Mouse (Mus musculus): ENCODE measurements around the gene Pygb. TPM values are rescaled to one million over a fixed set of nuclear protein-coding genes. Genes with fewer than 3 reads are reported as not detected.

The Pygb gene
- polyA plus RNA-seq, 1 experiment from 2014 or later, result 92.4 TPM

DNA sequence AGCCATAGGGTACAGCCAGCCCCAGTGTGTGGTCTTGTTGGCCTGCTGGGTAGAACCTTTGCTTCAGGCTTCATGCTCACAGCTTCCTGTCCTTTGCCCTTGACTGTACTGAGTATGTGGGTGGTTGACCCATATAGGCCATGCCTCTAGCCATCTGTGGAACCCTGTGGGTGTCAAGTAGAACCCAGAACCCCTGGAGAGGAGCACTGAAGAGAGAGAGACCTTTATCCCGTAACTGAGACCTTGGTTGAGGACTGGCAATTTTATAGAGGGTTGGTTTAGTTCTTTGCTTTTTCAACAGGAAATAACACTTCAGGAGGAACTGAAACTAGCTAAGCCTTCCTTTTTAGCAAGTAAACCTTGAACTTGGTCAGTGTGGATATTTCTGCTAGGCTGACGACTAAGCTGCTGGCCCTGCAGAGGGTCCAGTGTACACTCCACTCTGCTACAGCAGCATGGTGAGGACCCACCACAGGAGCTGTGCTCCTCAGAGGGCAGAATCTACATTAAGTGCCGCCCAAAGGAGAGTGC is 44.4 kb downstream of the Pygb start:
- H3K4me1 ChIP-seq (replicated peaks; ENCODE audit: control insufficient read depth, insufficient read depth, low read length), result no peaks in the 10 kb centered on the region
- ATAC-seq (ENCODE audit: low read depth), result no peak
- H3K27me3 ChIP-seq (ENCODE audit: control insufficient read depth, insufficient read depth, low read depth, low read length), result no peaks in the 10 kb centered on the region
- peaks cover 43% of the 10 kb centered on the region for H3K36me3 ChIP-seq (ENCODE audit: control insufficient read depth, insufficient read depth, low read length)
- H3K27ac ChIP-seq (ENCODE audit: low read length), result no peak overlapping the region
- no peak overlapping the region for H3K4me3 ChIP-seq (ENCODE audit: low read length)
- H3K4me2 ChIP-seq (ENCODE audit: low read depth, low read length), result no peak overlapping the region
- no peak overlapping the region for H3K9ac ChIP-seq (ENCODE audit: low read length)
- H3K9me3 ChIP-seq (ENCODE audit: control insufficient read depth, low read length), result no peaks in the 10 kb centered on the region
- WGBS, result 75% methylated on average over 3 of the region's 3 CpGs

DNA sequence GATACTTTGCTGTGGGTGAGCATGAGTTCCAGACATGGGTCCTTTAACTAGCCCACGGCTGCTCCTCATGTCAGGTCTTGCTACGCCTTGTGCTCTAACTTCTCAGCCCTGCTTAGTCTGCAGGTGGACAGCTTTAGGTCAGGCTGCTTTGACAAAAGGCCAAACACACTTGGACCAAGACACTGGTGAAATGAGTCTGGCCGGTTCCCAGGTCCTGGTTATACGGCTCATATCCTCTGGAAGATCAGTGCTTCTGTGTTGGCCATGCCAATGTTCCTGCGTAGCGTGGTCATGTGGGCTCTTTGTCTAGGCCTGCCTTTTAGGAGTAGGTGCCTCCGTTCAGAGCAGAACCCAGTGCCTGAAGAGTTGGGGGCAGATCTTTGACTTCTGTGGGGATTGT is 45.5 kb downstream of the Pygb start:
- H3K27ac ChIP-seq (ENCODE audit: low read length), result no peak overlapping the region
- H3K4me1 ChIP-seq (replicated peaks; ENCODE audit: control insufficient read depth, insufficient read depth, low read length), result no peaks in the 10 kb centered on the region
- WGBS, result 90% methylated on average over 7 of the region's 7 CpGs
- no peak overlapping the region for H3K4me3 ChIP-seq (ENCODE audit: low read length)
- ATAC-seq (ENCODE audit: low read depth), result no peak
- H3K9ac ChIP-seq (ENCODE audit: low read length), result no peak overlapping the region
- no peaks in the 10 kb centered on the region for H3K9me3 ChIP-seq (ENCODE audit: control insufficient read depth, low read length)
- H3K36me3 ChIP-seq (ENCODE audit: control insufficient read depth, insufficient read depth, low read length), result peaks cover 36% of the 10 kb centered on the region
- H3K4me2 ChIP-seq (ENCODE audit: low read depth, low read length), result no peak overlapping the region
- no peaks in the 10 kb centered on the region for H3K27me3 ChIP-seq (ENCODE audit: control insufficient read depth, insufficient read depth, low read depth, low read length)

DNA sequence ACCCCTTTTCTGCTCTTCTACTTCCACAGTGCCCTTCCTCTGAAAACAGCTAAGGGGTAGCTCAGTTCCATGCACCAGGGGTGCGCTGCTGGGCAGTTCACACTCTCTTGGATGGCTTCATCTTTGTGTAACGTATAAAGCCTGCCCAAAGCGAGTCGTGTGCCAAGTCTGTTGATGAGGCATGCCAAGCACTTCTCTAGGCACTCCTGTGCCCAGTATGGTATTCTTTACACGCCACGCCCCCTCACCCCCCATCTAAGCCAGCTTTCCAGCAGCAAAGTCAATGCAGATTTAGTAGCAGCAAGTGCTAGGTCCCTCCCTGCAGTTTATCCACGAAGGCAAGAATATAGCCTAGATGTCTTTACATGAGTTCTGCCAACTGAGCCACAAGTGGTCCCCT is 48.1 kb downstream of the Pygb start:
- H3K9me3 ChIP-seq (ENCODE audit: control insufficient read depth, low read length), result no peaks in the 10 kb centered on the region
- no peak overlapping the region for H3K27ac ChIP-seq (ENCODE audit: low read length)
- no peaks in the 10 kb centered on the region for H3K4me1 ChIP-seq (replicated peaks; ENCODE audit: control insufficient read depth, insufficient read depth, low read length)
- peaks cover 24% of the 10 kb centered on the region for H3K36me3 ChIP-seq (ENCODE audit: control insufficient read depth, insufficient read depth, low read length)
- no peak for ATAC-seq (ENCODE audit: low read depth)
- H3K4me3 ChIP-seq (ENCODE audit: low read length), result no peak overlapping the region
- no peaks in the 10 kb centered on the region for H3K27me3 ChIP-seq (ENCODE audit: control insufficient read depth, insufficient read depth, low read depth, low read length)
- WGBS, result 80% methylated on average over 7 of the region's 7 CpGs
- H3K9ac ChIP-seq (ENCODE audit: low read length), result no peak overlapping the region
- no peak overlapping the region for H3K4me2 ChIP-seq (ENCODE audit: low read depth, low read length)

DNA sequence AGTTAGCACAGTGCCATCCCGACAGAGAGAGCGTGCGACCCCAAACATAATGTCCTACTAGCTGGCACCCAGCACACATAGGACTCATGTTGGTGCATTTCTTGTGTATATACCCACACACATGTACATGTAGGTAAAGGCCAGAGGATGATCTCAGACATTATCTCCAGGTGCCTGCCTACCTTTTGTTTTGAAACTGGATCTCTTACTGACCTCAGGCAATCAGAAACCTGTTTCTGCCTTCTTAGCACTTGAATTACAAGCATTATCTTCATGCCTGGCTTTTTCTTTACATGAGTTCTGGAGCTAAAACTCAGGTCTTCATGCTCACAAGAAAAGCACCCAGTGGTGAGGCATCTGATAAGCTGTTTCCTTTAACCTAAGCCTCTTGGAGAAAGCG is 49.4 kb downstream of the Pygb start:
- H3K27me3 ChIP-seq (ENCODE audit: control insufficient read depth, insufficient read depth, low read depth, low read length), result no peaks in the 10 kb centered on the region
- H3K27ac ChIP-seq (ENCODE audit: low read length), result no peak overlapping the region
- 94% methylated on average over 4 of the region's 4 CpGs for WGBS
- H3K4me3 ChIP-seq (ENCODE audit: low read length), result no peak overlapping the region
- H3K36me3 ChIP-seq (ENCODE audit: control insufficient read depth, insufficient read depth, low read length), result peaks cover 15% of the 10 kb centered on the region
- H3K4me2 ChIP-seq (ENCODE audit: low read depth, low read length), result no peak overlapping the region
- no peaks in the 10 kb centered on the region for H3K4me1 ChIP-seq (replicated peaks; ENCODE audit: control insufficient read depth, insufficient read depth, low read length)
- no peak for ATAC-seq (ENCODE audit: low read depth)
- H3K9ac ChIP-seq (ENCODE audit: low read length), result no peak overlapping the region
- no peaks in the 10 kb centered on the region for H3K9me3 ChIP-seq (ENCODE audit: control insufficient read depth, low read length)

DNA sequence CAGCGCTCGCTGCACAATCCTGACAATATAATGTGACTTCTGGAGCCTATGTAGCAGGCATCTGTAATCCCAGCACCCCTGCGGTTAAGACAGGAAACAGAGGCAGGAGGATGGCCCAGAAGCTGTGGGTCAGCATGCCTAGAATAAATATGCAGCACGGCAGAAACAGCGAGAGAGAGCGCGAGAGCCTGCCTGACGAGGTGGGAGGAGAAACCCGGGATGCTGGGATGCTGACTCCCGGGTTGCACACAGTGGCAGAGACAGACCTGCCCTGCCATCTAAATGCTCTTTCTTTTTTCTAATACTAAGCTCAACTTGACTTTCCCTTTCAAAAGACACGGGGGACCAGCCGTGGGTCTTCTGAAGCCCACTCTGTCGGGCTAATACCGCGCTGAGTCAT is 50.4 kb downstream of the Pygb start:
- Histone ChIP-seq H3K4me1 (replicated peaks; ENCODE audit: control insufficient read depth, insufficient read depth, low read length) (no peaks in the 10 kb centered on the region), H3K9me3 (ENCODE audit: control insufficient read depth, low read length) (no peaks in the 10 kb centered on the region), H3K4me3 (ENCODE audit: low read length) (no peak overlapping the region), H3K27ac (ENCODE audit: low read length) (no peak overlapping the region), H3K27me3 (ENCODE audit: control insufficient read depth, insufficient read depth, low read depth, low read length) (no peaks in the 10 kb centered on the region), H3K9ac (ENCODE audit: low read length) (no peak overlapping the region), H3K4me2 (ENCODE audit: low read depth, low read length) (no peak overlapping the region), H3K36me3 (ENCODE audit: control insufficient read depth, insufficient read depth, low read length) (peaks cover 6% of the 10 kb centered on the region; the same call in 1 of the 2 replicates)
- no peak for ATAC-seq (ENCODE audit: low read depth)
- WGBS, result 74% methylated on average over 15 of the region's 15 CpGs

DNA sequence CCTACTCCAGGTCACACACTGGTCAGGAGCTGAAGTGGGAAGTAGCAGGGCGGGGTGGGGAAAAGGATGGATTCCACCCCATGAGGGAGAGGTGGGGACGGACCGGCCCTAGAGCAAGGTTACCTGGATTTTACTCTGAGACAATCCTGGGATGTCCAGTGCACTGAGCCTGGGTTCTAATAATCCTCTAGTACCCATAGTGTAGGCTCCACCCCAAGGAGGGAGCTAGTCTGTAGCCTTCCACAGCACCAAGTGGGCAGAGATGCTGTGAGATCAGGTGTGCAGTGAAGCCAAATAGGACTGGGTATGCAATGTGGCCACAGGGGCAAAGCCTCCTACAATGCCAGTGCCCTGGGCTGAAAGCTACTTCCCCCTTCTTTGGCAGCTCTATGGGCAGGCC is 51.2 kb downstream of the Pygb start:
- no peak overlapping the region for H3K4me3 ChIP-seq (ENCODE audit: low read length)

DNA sequence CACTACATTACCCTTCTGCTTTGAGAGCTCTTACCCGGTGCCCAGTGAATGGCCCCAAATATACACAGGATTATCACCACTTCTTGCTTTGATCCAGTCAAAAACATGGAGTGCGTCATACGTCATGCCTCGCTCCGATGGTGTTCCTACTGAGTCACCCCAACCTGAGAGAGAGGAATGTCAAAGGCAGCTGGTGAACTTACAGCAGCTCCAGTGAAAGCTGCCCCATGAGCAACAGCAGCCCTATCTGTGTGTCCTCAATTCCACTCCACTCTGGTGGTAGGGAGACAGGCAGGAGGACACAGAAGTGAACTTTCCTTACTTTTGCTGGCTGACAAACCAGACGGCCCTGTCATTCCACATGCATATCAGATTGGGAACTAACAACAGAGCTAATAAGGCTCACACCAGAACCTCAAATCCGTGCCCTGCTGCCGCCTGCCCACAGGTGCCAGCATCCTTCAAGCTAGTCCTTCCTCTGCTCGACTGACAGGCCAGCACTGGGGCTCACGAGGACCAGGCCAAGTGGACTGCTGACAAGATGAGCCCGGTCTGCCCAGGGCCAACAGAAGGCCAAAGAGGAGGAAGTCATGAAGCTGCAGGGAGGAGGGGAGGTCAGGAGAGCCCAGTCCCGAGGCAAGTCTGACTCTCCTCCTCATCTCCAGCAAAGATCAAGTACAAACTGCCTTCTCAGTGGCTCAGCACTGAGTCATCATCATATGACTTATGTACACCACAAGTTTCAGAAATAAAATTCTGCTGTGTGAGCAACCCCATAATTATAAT is 53.3 kb downstream of the Pygb start:
- H3K36me3 ChIP-seq (ENCODE audit: control insufficient read depth, insufficient read depth, low read length), result no peaks in the 10 kb centered on the region
- WGBS, result 69% methylated on average over 12 of the region's 12 CpGs
- H3K4me2 ChIP-seq (ENCODE audit: low read depth, low read length), result no peak overlapping the region
- no peak overlapping the region for H3K4me3 ChIP-seq (ENCODE audit: low read length)
- ATAC-seq (ENCODE audit: low read depth), result no peak
- no peaks in the 10 kb centered on the region for H3K4me1 ChIP-seq (replicated peaks; ENCODE audit: control insufficient read depth, insufficient read depth, low read length)
- H3K9ac ChIP-seq (ENCODE audit: low read length), result no peak overlapping the region
- H3K27me3 ChIP-seq (ENCODE audit: control insufficient read depth, insufficient read depth, low read depth, low read length), result no peaks in the 10 kb centered on the region
- no peaks in the 10 kb centered on the region for H3K9me3 ChIP-seq (ENCODE audit: control insufficient read depth, low read length)
- H3K27ac ChIP-seq (ENCODE audit: low read length), result no peak overlapping the region

More for the DNA sequence above, 51.2 kb downstream of the Pygb start:
- Histone ChIP-seq H3K4me1 (replicated peaks; ENCODE audit: control insufficient read depth, insufficient read depth, low read length) (no peaks in the 10 kb centered on the region), H3K27me3 (ENCODE audit: control insufficient read depth, insufficient read depth, low read depth, low read length) (no peaks in the 10 kb centered on the region), H3K9me3 (ENCODE audit: control insufficient read depth, low read length) (no peaks in the 10 kb centered on the region), H3K9ac (ENCODE audit: low read length) (no peak overlapping the region), H3K27ac (ENCODE audit: low read length) (no peak overlapping the region), H3K4me2 (ENCODE audit: low read depth, low read length) (no peak overlapping the region), H3K36me3 (ENCODE audit: control insufficient read depth, insufficient read depth, low read length) (peaks cover 6% of the 10 kb centered on the region; the same call in 1 of the 2 replicates)
- ATAC-seq (ENCODE audit: low read depth), result no peak
- 89% methylated on average over 3 of the region's 3 CpGs for WGBS

DNA sequence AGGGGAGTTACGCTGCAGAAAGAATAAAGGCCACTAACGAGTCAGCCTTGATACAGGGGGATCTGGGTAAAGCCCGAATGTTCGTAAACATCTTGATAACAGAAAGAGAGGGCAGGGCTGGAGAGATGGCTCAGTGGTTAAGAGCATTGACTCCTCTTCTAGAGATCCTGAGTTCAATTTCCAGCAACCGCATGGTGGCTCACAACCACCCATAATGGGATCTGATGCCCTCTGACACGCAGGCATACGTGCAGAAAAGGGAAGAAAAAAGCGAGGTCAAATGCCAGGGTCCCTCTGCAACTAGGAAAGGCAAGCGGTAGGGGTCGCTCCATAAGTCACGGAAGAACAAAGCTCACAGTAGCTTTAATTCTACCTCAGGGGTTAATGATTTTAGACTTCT is 54.6 kb downstream of the Pygb start:
- no peak for ATAC-seq (ENCODE audit: low read depth)
- Histone ChIP-seq H3K36me3 (ENCODE audit: control insufficient read depth, insufficient read depth, low read length) (no peaks in the 10 kb centered on the region), H3K9me3 (ENCODE audit: control insufficient read depth, low read length) (no peaks in the 10 kb centered on the region), H3K4me3 (ENCODE audit: low read length) (no peak overlapping the region), H3K9ac (ENCODE audit: low read length) (no peak overlapping the region), H3K4me2 (ENCODE audit: low read depth, low read length) (no peak overlapping the region), H3K27me3 (ENCODE audit: control insufficient read depth, insufficient read depth, low read depth, low read length) (no peaks in the 10 kb centered on the region), H3K4me1 (replicated peaks; ENCODE audit: control insufficient read depth, insufficient read depth, low read length) (no peaks in the 10 kb centered on the region), H3K27ac (ENCODE audit: low read length) (no peak overlapping the region)
- 65% methylated on average over 11 of the region's 11 CpGs for WGBS

DNA sequence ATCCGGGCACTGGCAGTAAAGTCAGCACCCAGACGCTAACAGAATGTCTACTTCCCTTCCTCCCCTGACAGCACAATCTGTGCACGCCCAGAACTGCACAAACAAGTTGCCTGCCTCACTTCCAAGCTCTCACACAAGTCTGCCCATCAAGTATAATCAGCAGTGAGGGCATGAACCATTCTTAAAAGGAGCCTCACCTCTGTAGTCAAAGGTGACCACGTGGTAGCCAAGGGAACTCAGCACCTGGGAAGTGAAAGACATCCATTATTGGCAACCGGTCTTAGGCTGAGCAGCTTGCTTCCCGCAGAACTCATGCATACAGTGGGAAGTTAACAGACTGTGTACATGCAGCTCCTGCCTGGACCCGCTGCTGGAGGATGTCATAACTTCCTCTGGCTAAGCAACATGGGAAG is 55.5 kb downstream of the Pygb start:
- no peak overlapping the region for H3K4me2 ChIP-seq (ENCODE audit: low read depth, low read length)
- no peaks in the 10 kb centered on the region for H3K27me3 ChIP-seq (ENCODE audit: control insufficient read depth, insufficient read depth, low read depth, low read length)
- H3K4me1 ChIP-seq (replicated peaks; ENCODE audit: control insufficient read depth, insufficient read depth, low read length), result no peaks in the 10 kb centered on the region
- WGBS, result 68% methylated on average over 7 of the region's 7 CpGs
- no peak overlapping the region for H3K4me3 ChIP-seq (ENCODE audit: low read length)
- no peaks in the 10 kb centered on the region for H3K36me3 ChIP-seq (ENCODE audit: control insufficient read depth, insufficient read depth, low read length)
- H3K9ac ChIP-seq (ENCODE audit: low read length), result no peak overlapping the region
- no peaks in the 10 kb centered on the region for H3K9me3 ChIP-seq (ENCODE audit: control insufficient read depth, low read length)
- ATAC-seq (ENCODE audit: low read depth), result no peak
- H3K27ac ChIP-seq (ENCODE audit: low read length), result no peak overlapping the region
